Mouse (Mus musculus) layer of hippocampus, adult 2 months (tissue): ENCODE measurements around the gene Spaca7. TPM values are rescaled to one million over a fixed set of nuclear protein-coding genes. Genes with fewer than 3 reads are reported as not detected.

Experiments
- DNase-seq, 2 experiments: peaks; one replicate each; pipeline ENCODE4 v3.0.0; 2022; ENCODE audit warnings: low spot score in 2 of 2
- H3K27ac ChIP-seq: fragments of 200-600 bp; 2 replicates; pipeline ENCODE4 v1.8.1; 2022
- H3K4me3 ChIP-seq: fragments of 200-600 bp; 2 replicates; pipeline ENCODE4 v1.8.1; 2022; ENCODE audit warnings: mild to moderate bottlenecking
- CTCF ChIP-seq: fragments of 200-600 bp; conservative IDR thresholded peaks from 2 replicates; pipeline ENCODE4 v1.8.1; 2022; ENCODE audit warnings: antibody characterized with exemption, mild to moderate bottlenecking, moderate library complexity
- long read RNA-seq, 2 experiments: library from polyadenylated mRNA; stranded (forward); transcript quantifications; one replicate each; pipeline ENCODE4 v2.0.0; 2021; ENCODE audit warnings: borderline mapping rate in 2 of 2
- total RNA-seq, 2 experiments: library from RNA; stranded (reverse); gene quantifications; 2 replicates each; pipeline ENCODE4 v1.2.3; 2021

Gene Spaca7
- total RNA-seq: not detected
- long read RNA-seq, experiment 1: 0 reads
- long read RNA-seq, experiment 2: 0 reads

DNA sequence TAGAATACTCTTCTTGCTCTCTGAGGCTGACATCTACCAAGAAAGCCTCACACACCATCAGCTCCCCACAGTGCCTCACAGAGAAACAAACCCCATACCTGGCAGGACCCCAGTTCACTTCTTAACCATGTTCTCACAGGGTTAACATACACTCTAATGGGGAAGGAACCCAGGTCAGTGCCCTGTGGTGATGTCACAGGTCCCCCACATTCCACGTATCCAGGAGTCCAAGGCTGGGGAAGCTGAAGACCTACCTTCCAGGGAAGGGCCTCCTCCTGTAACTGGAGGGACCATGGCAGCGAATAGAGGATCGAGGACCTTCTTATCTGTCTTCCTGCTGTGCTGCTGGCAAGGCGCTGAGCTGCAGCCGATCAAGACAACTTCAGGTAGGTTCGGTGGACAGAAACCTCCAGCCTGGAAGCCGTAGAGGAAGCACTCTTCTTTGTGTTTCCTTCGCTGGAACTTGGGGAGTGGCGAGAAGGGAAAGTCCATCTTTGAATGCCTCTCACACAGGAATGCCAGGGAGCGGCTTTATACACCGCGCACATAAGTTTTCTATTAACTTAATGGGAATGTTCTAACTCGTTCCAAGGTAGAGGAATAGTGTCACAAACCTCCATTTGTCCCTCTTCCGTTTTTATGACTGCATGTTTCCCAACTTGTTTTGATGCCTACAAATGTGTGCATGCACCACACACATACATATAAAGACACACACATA is at the start of gene Spaca7:
Gene Spaca7, plus strand, starts transcription at position 216 of the 721 bp plus-strand sequence.
- no peak within 1 kb of the TSS for H3K27ac ChIP-seq
- H3K4me3 ChIP-seq: no peak within 1 kb of the TSS
- TF ChIP-seq CTCF: no peak
- DNase-seq: no peak

DNA sequence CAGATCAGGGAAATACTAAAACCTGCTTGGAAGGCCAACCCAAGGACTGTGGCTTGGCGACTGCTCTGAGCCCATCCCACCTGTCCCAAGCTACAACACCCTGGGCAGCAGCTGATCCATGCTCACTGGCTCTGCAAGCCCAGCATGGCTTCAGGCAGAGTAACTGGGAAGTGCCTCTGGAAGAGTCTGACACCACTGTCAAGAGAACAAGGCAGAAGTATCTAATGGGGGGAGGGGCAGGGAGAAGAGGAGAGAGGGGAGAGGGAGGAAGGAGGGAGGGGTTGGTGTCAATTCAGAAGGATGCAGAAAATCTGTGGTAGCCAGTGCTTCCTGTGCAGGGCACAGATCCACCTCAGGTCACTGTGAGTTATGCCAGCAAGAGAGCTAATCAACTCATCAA is 48.5 kb upstream of the Spaca7 start:
- H3K27ac ChIP-seq: no peak overlapping the region
- TF ChIP-seq CTCF: no peak
- no peak for DNase-seq
- H3K4me3 ChIP-seq: no peak overlapping the region

DNA sequence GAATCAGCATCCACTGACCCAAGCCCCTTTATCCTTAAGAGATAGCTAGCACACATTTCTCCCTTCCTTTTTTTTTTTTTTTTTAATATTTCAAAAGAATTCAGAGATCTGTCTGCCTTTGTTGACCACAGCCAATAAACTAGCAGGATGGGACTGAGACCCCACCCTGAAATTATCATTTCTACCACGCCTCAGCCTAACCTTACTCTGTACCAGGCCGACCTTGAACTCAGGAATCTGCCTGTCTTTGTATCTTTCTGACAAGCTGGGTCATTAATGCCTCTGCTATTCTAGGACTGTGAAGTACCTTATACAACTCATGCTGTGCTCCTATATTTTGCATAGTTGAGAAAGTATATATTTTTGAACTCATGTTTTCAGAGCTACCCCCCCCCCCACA is 44.2 kb upstream of the Spaca7 start:
- TF ChIP-seq CTCF: no peak
- no peak overlapping the region for H3K4me3 ChIP-seq
- no peak for DNase-seq
- H3K27ac ChIP-seq: no peak overlapping the region

DNA sequence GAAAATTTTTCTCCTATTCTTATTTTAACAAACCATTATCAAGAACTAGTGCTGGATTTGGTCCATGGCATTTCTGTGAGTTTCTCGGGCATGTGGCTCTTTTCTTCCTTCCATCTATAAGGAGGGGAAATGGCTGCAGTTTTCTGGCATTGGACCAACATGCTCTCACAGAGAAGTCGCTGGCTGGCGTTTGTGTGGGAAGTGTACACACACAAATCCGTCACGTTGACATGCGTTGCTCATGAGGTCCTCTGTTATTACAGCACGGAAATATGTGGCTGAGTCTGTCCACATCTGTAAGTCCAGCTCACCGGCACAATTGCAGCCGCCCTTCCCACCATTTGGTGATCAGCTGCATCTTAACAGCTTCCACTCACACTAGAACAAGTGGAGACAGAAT is 37.2 kb upstream of the Spaca7 start:
- no peak overlapping the region for H3K4me3 ChIP-seq
- no peak for DNase-seq
- no peak overlapping the region for H3K27ac ChIP-seq
- no peak for TF ChIP-seq CTCF

DNA sequence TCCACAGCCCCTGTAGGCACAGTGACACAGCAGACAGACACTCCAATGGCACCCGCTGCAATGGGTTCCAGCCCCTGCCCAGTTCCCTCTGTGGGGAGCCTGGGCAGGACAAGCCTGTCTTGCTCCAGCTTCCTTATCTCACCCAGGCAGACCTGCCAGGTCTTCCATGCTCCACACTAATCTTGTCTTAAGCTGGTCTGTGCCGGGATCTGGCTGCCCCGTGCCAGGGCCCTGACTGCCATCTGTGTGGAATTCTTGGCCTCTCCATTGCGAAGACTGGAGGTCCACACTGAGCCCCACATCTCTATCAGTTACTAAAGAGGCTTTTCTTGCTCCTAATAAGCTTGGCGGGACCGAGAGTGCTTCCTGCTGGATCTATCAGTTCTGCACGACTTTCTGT is 36.5 kb upstream of the Spaca7 start:
- no peak for DNase-seq
- H3K27ac ChIP-seq: no peak overlapping the region
- H3K4me3 ChIP-seq: no peak overlapping the region
- TF ChIP-seq CTCF: no peak

DNA sequence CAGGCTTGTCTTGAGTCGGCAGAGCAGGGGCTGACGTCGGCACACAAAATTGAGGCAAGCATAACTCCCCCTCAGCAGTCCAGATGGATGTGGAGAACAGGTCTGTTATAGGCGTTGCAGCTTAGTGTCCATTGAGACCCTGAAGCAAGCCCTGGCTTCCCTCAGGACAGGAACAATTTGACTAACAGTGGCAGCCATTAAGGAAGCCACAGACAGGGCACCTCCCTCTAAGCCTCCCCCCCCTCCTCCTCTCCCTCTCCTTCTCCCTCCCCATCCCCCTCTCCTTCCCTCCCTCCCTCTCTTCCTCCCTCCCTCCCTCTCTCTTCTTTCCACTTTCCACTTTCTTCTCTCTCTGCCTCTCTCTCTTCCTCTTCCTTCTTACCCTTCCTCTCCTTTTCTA is 27.6 kb upstream of the Spaca7 start:
- H3K27ac ChIP-seq: no peak overlapping the region
- TF ChIP-seq CTCF: no peak
- no peak for DNase-seq
- no peak overlapping the region for H3K4me3 ChIP-seq

DNA sequence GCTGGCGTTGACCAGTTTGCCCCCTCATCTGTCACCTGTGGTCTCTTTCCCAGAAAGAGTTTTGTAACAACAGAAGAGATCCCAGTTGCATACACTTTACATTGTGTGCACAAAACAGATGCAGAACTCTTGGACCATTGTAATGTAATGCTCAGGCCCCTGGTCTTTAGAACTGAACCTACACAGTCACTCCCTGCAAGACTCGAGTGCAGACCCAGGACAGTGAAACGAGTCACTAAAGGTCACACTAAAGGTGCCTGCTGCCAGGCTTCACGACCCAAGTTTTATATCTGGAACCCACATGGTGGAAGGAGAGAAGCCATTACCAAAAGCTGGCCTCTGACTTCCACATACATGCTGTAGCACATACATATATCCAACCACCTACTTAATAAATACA is 27.2 kb upstream of the Spaca7 start:
- DNase-seq: no peak
- no peak for TF ChIP-seq CTCF
- H3K4me3 ChIP-seq: no peak overlapping the region
- no peak overlapping the region for H3K27ac ChIP-seq

DNA sequence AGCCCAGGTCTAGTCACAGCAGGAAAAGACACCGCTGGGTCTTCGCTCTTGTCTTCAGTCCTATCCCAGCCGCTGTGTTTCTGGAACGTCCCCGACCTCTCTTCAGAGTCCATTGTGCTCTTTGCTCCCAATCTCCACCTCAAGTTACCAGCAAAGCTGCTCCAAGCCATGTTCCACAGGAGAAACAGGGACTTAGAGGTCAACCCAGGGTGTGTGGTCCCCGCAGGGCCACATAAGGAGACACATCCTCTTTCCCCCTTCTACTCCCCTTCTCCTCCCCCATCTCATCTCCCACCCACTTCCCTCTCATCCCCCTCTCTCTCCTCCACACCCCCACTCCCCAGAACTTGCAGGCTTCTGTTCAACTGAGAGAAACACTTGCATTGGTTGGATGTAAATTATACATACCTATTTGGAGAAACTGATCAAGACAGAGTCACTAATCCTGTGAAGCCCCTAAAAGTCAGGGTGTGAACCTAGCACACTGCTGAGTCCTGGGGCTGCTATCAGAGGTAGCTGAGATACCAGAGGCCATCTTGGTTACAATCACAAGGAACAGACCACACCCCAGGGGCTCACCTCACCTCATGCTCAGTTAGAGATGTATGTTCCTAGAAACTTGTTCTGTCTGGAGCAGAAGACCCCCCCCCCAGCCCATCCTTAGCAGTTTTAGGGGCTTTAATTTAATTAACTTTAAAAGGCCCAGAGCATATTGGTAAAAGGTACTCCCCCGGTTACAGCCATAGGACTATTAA is 25.2 kb upstream of the Spaca7 start:
- no peak for TF ChIP-seq CTCF
- no peak overlapping the region for H3K4me3 ChIP-seq
- no peak overlapping the region for H3K27ac ChIP-seq
- no peak for DNase-seq

DNA sequence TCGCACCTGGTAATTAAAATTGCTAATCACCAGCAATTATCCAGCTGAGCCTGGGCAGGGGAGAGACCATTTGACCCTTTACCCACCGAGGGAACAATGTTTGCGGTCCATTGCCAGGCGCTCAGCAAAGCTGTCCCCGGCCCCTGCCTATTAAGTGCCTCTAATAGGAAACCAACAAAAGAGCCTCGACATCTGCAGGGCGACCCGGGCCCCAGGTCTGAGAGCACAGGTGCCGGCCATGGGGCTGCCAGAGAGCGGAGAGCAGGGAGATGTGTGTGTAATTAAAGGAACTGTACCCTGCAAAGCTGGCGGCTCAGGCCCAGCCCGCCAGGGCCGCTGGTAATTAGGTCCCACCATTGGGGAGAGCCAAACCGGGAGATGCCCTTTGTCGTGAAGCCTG is 24.6 kb upstream of the Spaca7 start:
- Histone ChIP-seq H3K4me3 (no peak overlapping the region), H3K27ac (no peak overlapping the region)
- TF ChIP-seq CTCF: no peak
- DNase-seq: no peak

DNA sequence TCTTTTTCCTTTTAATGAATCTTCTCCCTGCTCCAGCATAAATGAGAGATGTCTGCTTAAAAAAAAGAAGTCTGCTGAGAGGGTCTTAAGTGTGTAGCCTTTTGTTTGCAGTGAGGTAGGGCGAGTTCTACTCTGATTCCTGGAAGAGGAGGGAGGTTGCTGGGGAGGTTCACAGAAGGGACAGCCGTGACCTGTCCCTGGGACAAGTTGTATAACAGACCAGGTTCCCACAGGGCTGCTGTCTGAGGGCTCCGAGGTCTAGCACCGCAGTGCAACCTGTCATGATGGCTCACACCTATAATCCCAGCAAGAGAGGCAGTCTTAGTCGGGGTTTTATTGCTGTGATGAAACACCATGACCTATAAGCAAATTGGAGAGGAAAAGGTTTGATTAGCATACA is 24.1 kb upstream of the Spaca7 start:
- Histone ChIP-seq H3K27ac (no peak overlapping the region), H3K4me3 (no peak overlapping the region)
- no peak for DNase-seq
- TF ChIP-seq CTCF: no peak

DNA sequence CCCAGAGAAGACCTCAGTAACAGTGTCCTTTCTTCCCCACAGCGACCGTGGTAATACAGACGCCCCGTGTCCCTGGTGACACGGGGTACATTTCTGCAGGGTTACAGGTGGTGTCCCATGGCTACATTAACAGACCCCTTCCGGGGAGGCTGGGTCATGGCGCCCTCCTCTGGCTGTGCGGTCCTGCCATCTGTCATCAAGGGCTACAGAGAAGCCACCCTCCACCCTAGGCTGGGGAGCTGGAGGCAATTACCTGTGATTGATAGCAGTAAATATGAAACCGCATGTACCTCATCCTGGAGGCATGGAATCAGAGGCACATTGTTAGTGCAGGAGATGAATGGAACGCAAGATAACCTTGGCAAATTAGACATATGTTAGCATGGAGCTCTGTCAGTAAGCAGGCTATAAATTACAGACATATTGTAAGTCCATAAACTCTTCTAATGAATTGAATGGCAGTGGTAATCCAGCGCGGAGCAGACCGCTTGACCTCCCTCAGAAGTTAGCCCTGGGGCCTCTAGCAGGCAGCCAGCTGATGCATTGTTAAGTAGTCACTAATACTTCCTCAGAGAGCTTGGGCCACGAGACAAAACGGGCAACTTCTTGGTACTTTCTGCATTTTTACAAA is 17.2 kb upstream of the Spaca7 start:
- H3K4me3 ChIP-seq: no peak overlapping the region
- TF ChIP-seq CTCF: peak; percentile 65
- no peak overlapping the region for H3K27ac ChIP-seq
- no peak for DNase-seq

DNA sequence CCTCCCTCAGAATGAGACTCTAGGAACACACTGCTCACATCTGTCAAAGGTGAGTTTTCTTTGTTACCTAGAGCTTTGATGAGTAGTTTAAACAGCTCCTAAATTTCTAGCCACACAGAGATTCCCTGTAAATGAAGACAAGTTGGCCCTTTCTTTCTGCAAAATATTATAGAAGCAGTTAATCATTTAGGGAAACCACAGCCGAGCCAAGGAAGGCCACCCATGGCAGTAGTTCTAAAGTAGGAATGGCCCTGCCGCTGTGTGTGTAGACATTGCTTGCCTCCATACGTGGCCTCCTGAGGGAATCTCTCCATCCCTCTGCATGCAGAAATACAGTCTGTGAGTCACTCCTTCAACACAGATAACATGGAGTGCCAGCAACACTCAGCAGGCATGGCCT is 14.0 kb upstream of the Spaca7 start:
- H3K27ac ChIP-seq: no peak overlapping the region
- TF ChIP-seq CTCF: no peak
- no peak overlapping the region for H3K4me3 ChIP-seq
- DNase-seq: no peak

DNA sequence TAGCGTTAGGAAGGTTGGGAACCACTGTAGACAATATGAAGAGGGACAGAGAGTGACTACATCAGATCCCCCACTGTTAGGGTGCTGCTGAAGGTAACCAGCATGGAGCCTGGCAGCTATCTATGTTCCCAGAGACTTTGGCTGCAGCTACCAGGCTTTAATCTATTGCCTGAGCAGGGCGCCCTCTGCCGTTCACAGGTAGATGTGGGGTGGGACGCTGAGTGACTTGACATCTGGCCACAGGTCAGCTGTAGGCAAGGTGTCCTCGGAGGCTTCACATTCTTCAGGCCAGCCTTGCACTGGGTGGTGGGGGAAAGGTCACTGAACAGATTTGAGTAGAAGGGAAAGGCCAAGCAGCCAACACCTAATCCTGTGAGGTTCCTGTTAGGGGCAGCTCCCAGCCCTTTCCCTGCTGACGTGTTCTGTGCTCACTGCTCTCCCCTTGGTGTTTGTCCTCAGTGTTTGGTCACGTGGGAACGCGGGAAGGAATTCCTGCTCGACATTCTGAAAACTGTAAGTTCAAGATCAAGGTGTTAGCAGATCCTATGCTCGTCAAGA is 11.3 kb upstream of the Spaca7 start:
- DNase-seq: peak; percentile 42 to 70
- peak; percentile 90 for TF ChIP-seq CTCF
- Histone ChIP-seq H3K4me3 (no peak overlapping the region), H3K27ac (no peak overlapping the region)

DNA sequence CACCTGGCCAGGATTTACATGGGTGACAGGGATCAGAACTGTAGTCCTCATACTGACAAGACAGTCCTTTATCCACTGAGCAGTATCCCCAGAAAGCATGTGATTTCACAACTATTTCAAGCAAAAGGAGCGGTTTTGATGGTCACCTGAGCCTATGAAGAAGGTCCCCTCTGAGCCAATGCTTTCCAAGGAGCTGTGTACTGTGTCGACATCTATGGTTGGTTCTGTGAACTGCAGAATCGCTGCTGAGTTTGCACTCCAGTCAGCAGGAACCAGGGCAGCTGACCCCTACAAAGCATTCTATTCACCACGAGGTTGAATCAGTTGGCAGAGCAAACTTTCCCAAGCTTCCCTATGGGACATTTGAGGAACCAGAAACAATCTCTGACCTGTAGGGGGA is 8.5 kb upstream of the Spaca7 start:
- peak; percentile 98 for TF ChIP-seq CTCF
- DNase-seq: peak; percentile 40 to 57
- no peak overlapping the region for H3K4me3 ChIP-seq
- no peak overlapping the region for H3K27ac ChIP-seq
